Mouse (Mus musculus): Measurements from ENCODE around the gene Runx2.

GRCm38 (mm10) chr17:44693552-44693951, 121.0 kb downstream of the Runx2 start:
- TF ChIP-seq CTCF (IDR thresholded peaks at IDR 0.05; ENCODE audit: low read depth) (no peak), EP300 (IDR thresholded peaks at IDR 0.05; ENCODE audit: low read depth) (no peak)
